Mouse (Mus musculus) cerebellum, postnatal 4 days (tissue): Measurements from ENCODE around the gene Vmn2r85.
"Not testable (repeated sequence)": the region's sequence is repeated elsewhere in the genome, so short reads cannot be mapped to it uniquely, and the experiment has no call there.

Experiments
- DNase-seq, 2 experiments: peaks; one replicate each; pipeline ENCODE4 v3.0.0; 2022; ENCODE audit warnings: low spot score in 2 of 2, mixed read lengths in 1 of 2

Vmn2r85 gene

GRCm38 (mm10) chr10:130429603-130430002 lies at the start of gene Vmn2r85:
TSS of gene Vmn2r85 (minus strand) at chr10:130429703.
- DNase-seq: not testable (repeated sequence)

GRCm38 (mm10) chr10:130470311-130470760 lies 40.8 kb upstream of the Vmn2r85 start:
- peak; percentile 33 to 52 for DNase-seq

- DNase-seq: not testable (repeated sequence)
Measured at GRCm38 (mm10) chr10:130455950-130456349, 26.4 kb upstream of the Vmn2r85 start, which contains the start of gene Vmn2r86. TSS of gene Vmn2r86 (minus strand) at chr10:130456050.

- peak in 1 of 2 experiments; percentile 20 for DNase-seq
Measured at GRCm38 (mm10) chr10:130444776-130445175, 15.3 kb upstream of the Vmn2r85 start.

GRCm38 (mm10) chr10:130434185-130434898 lies 4.8 kb upstream of the Vmn2r85 start:
- not testable (repeated sequence) for DNase-seq

- not testable (repeated sequence) for DNase-seq
Measured at GRCm38 (mm10) chr10:130422368-130422767, 7.1 kb downstream of the Vmn2r85 start.

- DNase-seq: no peak
Measured at GRCm38 (mm10) chr10:130420401-130420800, 9.1 kb downstream of the Vmn2r85 start.

GRCm38 (mm10) chr10:130419954-130420353 lies 9.5 kb downstream of the Vmn2r85 start:
- not testable (repeated sequence) for DNase-seq

- not testable (repeated sequence) for DNase-seq
Measured at GRCm38 (mm10) chr10:130416352-130416751, 13.2 kb downstream of the Vmn2r85 start.

- DNase-seq: not testable (repeated sequence)
Measured at GRCm38 (mm10) chr10:130412167-130412698, 17.3 kb downstream of the Vmn2r85 start.

GRCm38 (mm10) chr10:130394232-130394631 lies 35.3 kb downstream of the Vmn2r85 start, which contains the start of gene Vmn2r84:
TSS of gene Vmn2r84 (minus strand) at chr10:130394332.
- DNase-seq: no peak

GRCm38 (mm10) chr10:130375145-130375544 lies 54.4 kb downstream of the Vmn2r85 start:
- no peak for DNase-seq

- no peak for DNase-seq
Measured at GRCm38 (mm10) chr10:130372491-130373173, 56.9 kb downstream of the Vmn2r85 start.

- DNase-seq: no peak
Measured at GRCm38 (mm10) chr10:130371644-130372043, 57.9 kb downstream of the Vmn2r85 start.

- DNase-seq: no peak
Measured at GRCm38 (mm10) chr10:130370005-130370682, 59.4 kb downstream of the Vmn2r85 start.

- no peak for DNase-seq
Measured at GRCm38 (mm10) chr10:130368384-130368783, 61.1 kb downstream of the Vmn2r85 start.

- DNase-seq: no peak
Measured at GRCm38 (mm10) chr10:130364766-130365165, 64.7 kb downstream of the Vmn2r85 start.
